Comparison of ENCODE assay signal across 1 mouse cellular context in genomic region chr12:69241771-69242431, GRCm38 (mm10).
TF ChIP-seq lines count a peak whose summit lies in the region.

No protein-coding gene starts in this region.

TF ChIP-seq in myocyte, 11 proteins besides CTCF, POLR2A, EP300 and RAD21 (continued from another document):
- peak; percentile 89 for TF ChIP-seq POLR2AphosphoS2 (IDR thresholded peaks at IDR 0.05; ENCODE audit: insufficient read length, low read depth)
- peak in 1 of 3 experiments; percentile 19 for TF ChIP-seq MYOD1 (IDR thresholded peaks at IDR 0.05; ENCODE audit: control insufficient read depth in 1 of 3, insufficient read length in 2 of 3, low read depth in 2 of 3)
TF ChIP-seq in myocyte: peak in this region for 3.
